Mouse (Mus musculus) lung, postnatal 0 days (tissue): ENCODE results near the gene Islr.

Experiments used
- CTCF ChIP-seq: IDR thresholded peaks from 2 replicates; pipeline ENCODE4 v1.5.1; 2016; ENCODE audit warnings: antibody characterized with exemption, mild to moderate bottlenecking
- EP300 ChIP-seq: IDR thresholded peaks from 2 replicates; pipeline ENCODE4 v1.6.1; 2016; ENCODE audit warnings: antibody characterized with exemption, mild to moderate bottlenecking, control low read depth

- TF ChIP-seq EP300 (no peak), CTCF (no peak)
Measured at GRCm38 (mm10) chr9:58232374-58232773, 28.3 kb upstream of the Islr start.
